Mouse (Mus musculus) heart, adult 18-20 months (tissue): ENCODE data around the gene Dnajc25. TPM values are rescaled to one million over a fixed set of nuclear protein-coding genes. Genes with fewer than 3 reads are reported as not detected.

ENCODE experiments used
- total RNA-seq, 2 experiments: library from RNA; stranded (reverse); gene quantifications; 2 replicates each; pipeline ENCODE4 v1.2.3; 2021

Dnajc25 gene
- total RNA-seq, 2 experiments from 2014 or later, result 19.8 to 22.3 TPM

Other genes starting within 250 kb of the Dnajc25 start
- not detected for gene Olfr267, start 207.3 kb upstream of the Dnajc25 start, total RNA-seq
- gene Ecpas, start 82.3 kb upstream of the Dnajc25 start, total RNA-seq, result 100 to 1,000 TPM; 205 to 221 TPM
- gene Zkscan16, start 51.4 kb upstream of the Dnajc25 start, total RNA-seq, result under 1 TPM; 0.15 to 0.39 TPM
- gene Ptgr1, start 7.9 kb upstream of the Dnajc25 start, total RNA-seq, result 1 to 10 TPM; 3.0 to 3.7 TPM
- gene Gm20503, start 8.1 kb downstream of the Dnajc25 start, total RNA-seq, result 1 to 10 TPM; 4.2 to 4.4 TPM
- 10 to 100 TPM; 13.4 to 15.5 TPM for gene Gng10, start 40.0 kb downstream of the Dnajc25 start, total RNA-seq
- not detected for gene AI481877, start 143.9 kb downstream of the Dnajc25 start, total RNA-seq
- gene Ugcg, start 194.2 kb downstream of the Dnajc25 start, total RNA-seq, result 10 to 100 TPM; 11.7 to 14.6 TPM